Mouse (Mus musculus) ES-E14 (cell line): ENCODE measurements around the gene Scaf11.

Experiments
- HCFC1 ChIP-seq: IDR thresholded peaks from 2 replicates; pipeline ENCODE4 v1.6.1; 2012; ENCODE audit warnings: low read length, inconsistent platforms, borderline replicate concordance; ENCODE audit not compliant: insufficient read depth
- MAFK ChIP-seq: IDR thresholded peaks from 2 replicates; pipeline ENCODE4 v1.6.1; 2014; ENCODE audit warnings: mild to moderate bottlenecking, low read depth, low read length, inconsistent platforms; ENCODE audit not compliant: insufficient read depth
- ZC3H11A ChIP-seq: IDR thresholded peaks from 2 replicates; pipeline ENCODE4 v1.6.1; 2012; ENCODE audit warnings: low read depth, mild to moderate bottlenecking, inconsistent platforms, low read length, borderline replicate concordance

- TF ChIP-seq HCFC1 (no peak), ZC3H11A (no peak), MAFK (no peak)
Measured at GRCm38 (mm10) chr15:96373161-96373560, 87.5 kb downstream of the Scaf11 start.
